In genomic region chr10:85388071-85388750, GRCm38 (mm10) we compare ENCODE assay signal across 8 mouse cellular contexts. TPM values are rescaled to one million over a fixed set of nuclear protein-coding genes. Genes with fewer than 3 reads are reported as not detected.
DNase-seq lines count a peak whose midpoint lies in the region; ATAC-seq and TF ChIP-seq lines count a peak whose summit lies in the region.

No protein-coding gene starts in this region.

- H3K9me3 ChIP-seq in forebrain, embryonic 12.5 days: no peaks in the 10 kb centered on the region
- H3K9me3 ChIP-seq in intestine, embryonic 14.5 days (ENCODE audit: control insufficient read depth, low read length): no peaks in the 10 kb centered on the region
- no peaks in the 10 kb centered on the region for H3K9me3 ChIP-seq in liver, postnatal 0 days (ENCODE audit: low read length)

- H3K4me2 ChIP-seq in forebrain, embryonic 12.5 days: peak overlapping the region; percentile 100
- peak overlapping the region; percentile 100 for H3K4me2 ChIP-seq in intestine, embryonic 14.5 days (ENCODE audit: low read length)
- H3K4me2 ChIP-seq in liver, postnatal 0 days (ENCODE audit: low read depth, low read length): peak overlapping the region; percentile 90

- H3K27me3 ChIP-seq in forebrain, embryonic 12.5 days: peaks cover 38% of the 10 kb centered on the region
- H3K27me3 ChIP-seq in intestine, embryonic 14.5 days (replicated peaks; ENCODE audit: control insufficient read depth, insufficient read depth, low read length): peaks cover 7% of the 10 kb centered on the region; the same call in 1 of the 2 replicates
- peaks cover 27% of the 10 kb centered on the region for H3K27me3 ChIP-seq in liver, postnatal 0 days (ENCODE audit: insufficient read depth, low read length)
- H3K27me3 ChIP-seq in small intestine, adult 2 months (ENCODE audit: control insufficient read depth, insufficient read depth, low read length): peaks cover 23% of the 10 kb centered on the region

- H3K9ac ChIP-seq in forebrain, embryonic 12.5 days: peak overlapping the region; percentile 73
- H3K9ac ChIP-seq in intestine, embryonic 14.5 days (ENCODE audit: low read length): peak overlapping the region; percentile 37
- H3K9ac ChIP-seq in liver, postnatal 0 days (replicated peaks): no peak overlapping the region; the same call in 1 of the 2 replicates

- no peak for TF ChIP-seq CTCF in liver, postnatal 0 days (IDR thresholded peaks at IDR 0.05; ENCODE audit: low read depth)
- TF ChIP-seq CTCF in small intestine, adult 2 months (IDR thresholded peaks at IDR 0.05; ENCODE audit: extremely low read depth, insufficient read length, insufficient replicate concordance, low read depth, low read length): no peak

- TF ChIP-seq EP300 in liver, postnatal 0 days (IDR thresholded peaks at IDR 0.05; ENCODE audit: low read depth): no peak

- no peak overlapping the region for H3K27ac ChIP-seq in forebrain, embryonic 12.5 days
- H3K27ac ChIP-seq in intestine, embryonic 14.5 days (ENCODE audit: low read depth): no peak overlapping the region
- H3K27ac ChIP-seq in liver, postnatal 0 days (ENCODE audit: low read depth): no peak overlapping the region
- no peak overlapping the region for H3K27ac ChIP-seq in small intestine, adult 2 months (ENCODE audit: insufficient read depth, low read depth, low read length)

- H3K36me3 ChIP-seq in forebrain, embryonic 12.5 days (replicated peaks): no peaks in the 10 kb centered on the region
- no peaks in the 10 kb centered on the region for H3K36me3 ChIP-seq in intestine, embryonic 14.5 days (ENCODE audit: control insufficient read depth, insufficient read depth, low read length)
- H3K36me3 ChIP-seq in liver, postnatal 0 days (replicated peaks; ENCODE audit: insufficient read depth, low read length): no peaks in the 10 kb centered on the region
- H3K36me3 ChIP-seq in small intestine, adult 2 months (ENCODE audit: control insufficient read depth, insufficient read depth, low read length): no peaks in the 10 kb centered on the region

- H3K4me1 ChIP-seq in forebrain, embryonic 12.5 days: peaks cover 34% of the 10 kb centered on the region
- peaks cover 18% of the 10 kb centered on the region; the same call in 1 of the 2 replicates for H3K4me1 ChIP-seq in intestine, embryonic 14.5 days (replicated peaks; ENCODE audit: control insufficient read depth, insufficient read depth, low read length)
- peaks cover 13% of the 10 kb centered on the region for H3K4me1 ChIP-seq in liver, postnatal 0 days (ENCODE audit: insufficient read depth)
- H3K4me1 ChIP-seq in small intestine, adult 2 months (ENCODE audit: control insufficient read depth, insufficient read depth, insufficient read length, low read length): peaks cover 16% of the 10 kb centered on the region; the same call in 1 of the 2 replicates

- TF ChIP-seq POLR2A in small intestine, adult 2 months (IDR thresholded peaks at IDR 0.05; ENCODE audit: low read depth, low read length): no peak

- H3K4me3 ChIP-seq in forebrain, embryonic 12.5 days (replicated peaks): peak overlapping the region; percentile 61
- peak overlapping the region; percentile 53 for H3K4me3 ChIP-seq in intestine, embryonic 14.5 days (ENCODE audit: low read depth, low read length)
- peak overlapping the region; percentile 57 for H3K4me3 ChIP-seq in liver, postnatal 0 days (ENCODE audit: low read depth, low read length)
- H3K4me3 ChIP-seq in small intestine, adult 2 months (ENCODE audit: low read depth, low read length): peak overlapping the region; percentile 64

- WGBS in forebrain, embryonic 12.5 days: 1% methylated on average over 46 of the region's 50 CpGs
- WGBS in intestine, embryonic 14.5 days: 1% methylated on average over 49 of the region's 50 CpGs
- WGBS in liver, postnatal 0 days (ENCODE audit: insufficient replicate concordance): 2% methylated on average over 50 of the region's 50 CpGs
- WGBS in small intestine, adult 2 months: 1% methylated on average over 50 of the region's 50 CpGs

- DNase-seq in layer of hippocampus, postnatal 10 days (ENCODE audit: low spot score in 2 of 2): peak; percentile 14 to 37
- DNase-seq in layer of hippocampus, adult 9-11 months: no peak
- peak; percentile 27 to 43 for DNase-seq in adrenal gland, postnatal 36 days
- peak; percentile 59 for DNase-seq in intestine, embryonic 14.5 days (ENCODE audit: low spot score)
- DNase-seq in liver, postnatal 0 days: no peak
- DNase-seq in retina, embryonic 14.5 days (ENCODE audit: low spot score): no peak

- ATAC-seq in forebrain, embryonic 12.5 days (ENCODE audit: low FRiP score): peak; percentile 5; the same call in 1 of the 2 replicates
- no peak for ATAC-seq in intestine, embryonic 14.5 days (replicated peaks; ENCODE audit: low FRiP score, low TSS enrichment, low read depth)
- ATAC-seq in liver, postnatal 0 days: no peak

RNA-seq across cellular contexts. Expression of gene Btbd11, which starts 1.6 kb away (rescaled TPM):
- total RNA-seq in layer of hippocampus, postnatal 10 days (2021): 10 to 100 TPM; 17.6 to 18.5 TPM
- 1 to 10 TPM; 7.1 to 9.7 TPM for total RNA-seq in adrenal gland, postnatal 36 days (2021)
- 8.1 and 9.1 TPM in 2 replicates for polyA plus RNA-seq in forebrain, embryonic 12.5 days (2016; fragmentation: Nextera tagmentation; extraction: Ambion mirVana)
- polyA plus RNA-seq in intestine, embryonic 14.5 days (2014; fragmentation: Nextera tagmentation; extraction: Ambion mirVana): 1.7 and 2.0 TPM in 2 replicates
- 0.47 and 0.57 TPM in 2 replicates for polyA plus RNA-seq in liver, postnatal 0 days (2015; fragmentation: Nextera tagmentation; extraction: Ambion mirVana)
- polyA plus RNA-seq in small intestine, adult 2 months (2012; rRNA removed): 1.0 and 1.8 TPM in 2 replicates

Comparison
In these comparisons a context has a peak if more than half of its experiments do, and no peak if none do; other contexts are left out.
1. DNase-seq: peak in layer of hippocampus, postnatal 10 days (2 of 2), adrenal gland, postnatal 36 days (2 of 2) and intestine, embryonic 14.5 days (single experiment); none in layer of hippocampus, adult 9-11 months (single experiment), liver, postnatal 0 days (single experiment) and retina, embryonic 14.5 days (single experiment).
2. Peak in every context shown above with its lines, with median percentiles within 50 percentile points of each other: H3K4me2 ChIP-seq and H3K4me3 ChIP-seq.